Mouse (Mus musculus): ENCODE measurements around the gene Adipor1.

Adipor1 gene

DNA sequence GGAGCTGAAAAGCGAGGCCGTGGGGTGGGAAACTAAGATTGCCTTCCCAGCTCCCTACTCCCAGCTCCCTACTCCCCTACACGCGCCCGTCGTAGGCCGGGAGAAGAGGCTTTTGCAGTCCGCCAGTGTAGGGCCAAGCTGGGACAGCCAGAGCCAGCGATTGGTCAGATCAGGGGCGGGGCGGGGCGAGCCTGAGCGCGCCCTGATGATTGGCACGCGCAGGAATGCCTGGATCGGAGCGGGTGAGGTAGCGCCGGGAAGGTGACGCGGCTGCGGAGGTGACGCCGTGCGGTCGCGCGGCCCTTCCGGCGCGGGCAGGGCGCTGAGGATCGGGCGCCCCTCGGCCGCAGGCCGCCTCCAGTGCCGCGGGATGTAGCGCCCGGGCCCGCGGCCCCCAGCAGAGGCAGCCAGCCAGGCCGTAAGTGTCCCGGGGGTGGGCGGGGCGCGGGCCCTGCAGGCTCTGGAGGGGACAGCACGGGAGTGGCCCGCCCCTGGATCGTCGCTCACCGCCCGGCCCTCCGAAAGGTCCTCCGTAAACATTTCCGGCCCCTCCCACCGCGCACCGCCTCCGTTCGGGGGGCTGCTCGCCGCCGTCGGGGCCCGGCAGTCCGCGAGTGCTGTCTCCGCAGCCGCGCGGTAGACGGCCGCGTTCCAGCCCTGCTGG is at the start of gene Adipor1:
Gene Adipor1, plus strand, starts transcription at position 211 of the 664 bp plus-strand sequence.
- DNase-seq: peak; percentile 98

GRCm38 (mm10) chr1:134365491-134365890 is 49.7 kb upstream of the Adipor1 start:
- no peak for DNase-seq

DNA sequence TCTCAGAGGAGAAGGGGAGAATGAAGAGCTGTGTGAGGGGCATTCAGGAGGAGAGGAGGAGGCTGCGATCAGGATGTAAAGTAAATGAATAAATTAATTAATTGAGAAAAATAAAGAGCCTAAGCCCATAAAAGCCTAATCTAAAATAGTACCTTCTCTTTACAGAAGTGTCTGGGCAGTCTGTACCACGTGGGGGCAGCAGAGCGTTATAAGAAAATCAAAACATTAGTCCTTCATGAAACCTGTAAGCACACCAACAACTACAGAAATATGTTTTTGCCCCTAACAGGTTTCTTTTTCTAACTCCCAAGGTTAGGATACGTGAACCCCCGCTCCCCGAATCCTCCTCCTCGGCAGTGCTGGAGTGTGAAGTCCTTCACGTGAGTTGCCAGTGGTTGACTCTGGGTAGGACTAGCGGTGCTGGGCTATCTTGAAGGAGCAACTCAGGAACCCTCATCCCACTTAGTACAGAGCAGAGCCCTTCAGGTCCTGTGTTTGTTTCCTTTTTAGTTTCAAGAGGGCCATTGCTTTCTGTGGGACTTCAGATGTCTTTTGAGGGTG is 46.3 kb upstream of the Adipor1 start:
- peak; percentile 80 for DNase-seq

DNA sequence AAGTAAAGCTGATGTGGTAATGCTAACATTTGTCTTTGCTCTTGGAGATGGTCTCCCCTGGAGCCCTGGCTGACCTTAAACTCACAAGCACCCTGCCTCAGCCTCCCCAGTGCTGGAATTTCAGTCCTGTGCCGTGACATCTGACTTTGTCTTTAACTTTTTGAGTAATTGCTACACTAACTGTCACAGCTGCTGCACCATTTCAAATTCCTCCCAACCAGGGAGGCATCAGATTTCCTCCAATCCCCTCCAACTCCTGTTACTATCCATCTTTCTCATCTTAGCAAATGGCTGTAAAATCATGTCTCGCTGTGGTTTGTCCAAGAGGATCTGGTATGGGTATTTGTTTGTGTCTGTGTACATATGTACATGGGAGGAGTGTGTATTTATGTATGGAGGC is 41.1 kb upstream of the Adipor1 start:
- no peak for DNase-seq

GRCm38 (mm10) chr1:134381051-134381450 is 34.1 kb upstream of the Adipor1 start:
- no peak for DNase-seq

DNA sequence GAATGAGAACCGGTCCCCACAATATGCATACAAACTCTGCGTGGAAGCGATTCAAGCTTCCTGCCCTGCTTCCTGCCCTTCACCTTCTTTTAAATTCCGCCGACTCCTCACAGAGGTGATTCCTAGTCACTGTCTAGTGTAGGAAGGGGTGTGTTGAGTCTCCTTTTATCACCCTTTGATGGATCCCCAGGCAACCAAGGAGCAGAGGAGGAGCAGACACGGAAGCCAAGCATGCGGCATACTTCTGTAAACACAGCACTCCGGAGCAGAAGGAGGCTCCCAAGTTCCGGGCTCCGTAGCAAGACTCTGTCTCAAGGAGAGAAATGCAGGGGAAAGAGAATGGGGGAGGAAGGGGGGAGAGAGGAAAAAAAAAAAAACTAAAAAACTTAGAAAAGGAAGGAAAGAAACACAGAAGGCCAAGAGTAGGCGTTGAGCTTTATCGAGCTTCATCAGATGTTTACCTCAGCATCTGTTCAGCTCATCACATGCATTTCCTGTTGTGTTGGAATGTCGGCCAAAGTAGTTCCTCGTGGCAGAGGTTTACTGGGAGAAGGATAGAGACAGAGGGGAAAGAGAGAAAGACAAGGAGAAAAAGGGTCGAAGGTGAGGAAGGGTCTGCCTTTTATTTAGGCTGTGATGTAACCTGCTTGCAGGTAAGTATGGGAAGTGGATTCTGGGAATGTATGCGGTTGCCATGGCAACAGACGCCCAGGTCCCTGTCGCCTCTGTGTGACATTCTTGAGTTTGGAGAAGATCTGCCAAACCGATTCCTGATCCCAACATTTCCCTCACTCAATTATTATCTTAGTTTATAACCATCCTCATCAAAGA is 33.2 kb upstream of the Adipor1 start:
- DNase-seq: no peak

- no peak for DNase-seq
These were observed 30.6 kb upstream of the Adipor1 start for GRCm38 (mm10) chr1:134384581-134384980.

DNA sequence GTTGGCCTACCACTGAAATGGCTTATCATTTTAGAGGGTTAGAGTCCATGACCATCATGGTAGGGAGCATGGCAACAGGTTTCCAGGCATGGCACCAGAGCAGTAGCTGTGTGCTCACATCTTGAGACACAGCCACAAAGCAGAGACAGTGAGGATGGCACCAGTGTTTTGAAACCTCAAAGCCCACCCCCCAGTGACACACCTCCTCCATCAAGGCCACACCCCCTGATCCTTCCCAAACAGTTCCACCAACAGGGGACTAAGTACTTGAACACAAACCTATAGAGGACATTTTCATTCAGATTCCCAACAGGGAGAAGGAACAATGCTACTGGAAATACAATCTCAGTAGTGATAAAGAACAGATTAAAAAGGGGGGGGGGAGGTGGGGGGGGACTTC is 30.0 kb upstream of the Adipor1 start:
- no peak for DNase-seq

GRCm38 (mm10) chr1:134385666-134386065 is 29.5 kb upstream of the Adipor1 start, which contains the start of gene 4933406M09Rik:
4933406M09Rik (plus strand) TSS chr1:134385940.
- DNase-seq: no peak

DNA sequence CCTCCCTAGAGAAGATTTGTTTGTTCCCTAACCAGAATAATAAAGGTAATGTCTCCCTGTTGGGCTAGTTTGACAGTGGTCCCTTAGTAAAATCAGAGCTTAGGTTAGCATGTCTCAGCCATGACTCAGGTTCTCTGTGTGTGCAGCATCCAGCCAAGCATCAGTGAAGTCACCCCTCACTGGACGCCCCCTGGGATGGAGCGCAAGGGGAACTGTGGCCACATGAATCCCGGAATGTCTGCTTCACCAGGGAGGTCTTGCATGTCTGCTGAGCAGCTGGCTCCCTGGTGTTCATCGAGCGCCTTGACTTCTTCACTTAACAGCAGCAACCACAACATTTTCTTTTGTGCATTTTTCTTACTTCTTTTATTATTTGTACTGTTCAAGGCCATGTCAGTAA is 21.4 kb upstream of the Adipor1 start:
- DNase-seq: no peak

- DNase-seq: peak; percentile 51
These were observed 17.0 kb upstream of the Adipor1 start for GRCm38 (mm10) chr1:134398210-134398609.

DNA sequence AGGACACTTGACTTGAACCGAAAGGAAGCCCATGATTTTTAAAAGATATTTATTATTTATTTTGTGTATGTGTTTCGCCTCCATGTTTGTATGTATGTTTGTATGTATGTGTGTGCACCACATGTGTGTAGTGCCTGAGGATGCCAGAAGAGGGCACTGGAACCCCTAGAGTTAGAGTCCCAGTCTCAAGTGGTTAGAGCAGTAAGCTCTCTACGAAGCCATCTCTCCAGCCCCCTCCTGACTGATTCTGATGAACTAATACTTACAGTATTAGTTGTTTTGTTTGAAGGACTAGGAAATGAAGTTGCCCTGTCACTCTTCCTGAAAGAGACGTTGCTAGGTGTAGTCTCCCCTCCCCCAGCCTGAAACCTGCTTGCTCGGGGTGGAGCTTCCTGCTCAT is 15.4 kb upstream of the Adipor1 start:
- no peak for DNase-seq

- DNase-seq: peak; percentile 81
These were observed 9.4 kb upstream of the Adipor1 start, which contains the start of gene Cyb5r1 for GRCm38 (mm10) chr1:134405509-134406413. Cyb5r1 (plus strand) TSS chr1:134405559.

GRCm38 (mm10) chr1:134406414-134406771 is 8.8 kb upstream of the Adipor1 start:
- DNase-seq: no peak

GRCm38 (mm10) chr1:134408080-134408479 is 7.1 kb upstream of the Adipor1 start:
- DNase-seq: peak; percentile 60

GRCm38 (mm10) chr1:134411706-134412629 is 3.2 kb upstream of the Adipor1 start:
- no peak for DNase-seq

- DNase-seq: peak; percentile 76
These were observed 1.1 kb upstream of the Adipor1 start for GRCm38 (mm10) chr1:134414038-134414437.

- DNase-seq: no peak
These were observed 544 bp upstream of the Adipor1 start for GRCm38 (mm10) chr1:134414501-134415167.

GRCm38 (mm10) chr1:134418414-134418975 is 3.3 kb downstream of the Adipor1 start:
- DNase-seq: no peak

DNA sequence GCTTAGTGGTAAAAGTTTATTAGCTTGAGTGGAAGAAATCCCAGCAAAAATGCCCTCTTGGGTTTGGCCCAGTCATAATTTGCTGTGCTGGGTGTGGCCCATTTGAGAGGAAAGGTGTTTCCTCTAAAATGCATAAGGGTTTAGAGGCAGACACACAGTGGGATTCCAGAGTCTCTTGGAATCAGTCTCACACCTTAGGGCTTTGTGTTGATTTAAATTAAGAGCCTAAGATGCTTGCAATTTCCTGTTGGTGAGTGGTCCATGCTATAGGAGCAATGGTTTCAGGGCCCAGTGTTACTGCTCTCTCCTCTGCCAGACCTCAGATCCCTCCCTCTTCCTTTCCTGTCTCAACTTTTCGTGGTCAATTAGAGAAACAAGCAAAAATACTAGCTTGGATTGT is 4.0 kb downstream of the Adipor1 start:
- DNase-seq: no peak
